Mouse (Mus musculus) MEL (cell line): ENCODE measurements around the gene Map1b.

Experiments used
- E2F4 ChIP-seq: IDR thresholded peaks from 2 replicates; pipeline ENCODE4 v1.6.1; 2011; ENCODE audit warnings: low read depth, low read length, improper control_type of control experiment, borderline replicate concordance
- EP300 ChIP-seq, 2 experiments: IDR thresholded peaks; 2 replicates each; pipeline ENCODE4 v1.6.1; 2011; ENCODE audit warnings: improper control_type of control experiment in 2 of 2, low read length in 2 of 2, low read depth in 1 of 2, mild to moderate bottlenecking in 1 of 2
- ETS1 ChIP-seq: IDR thresholded peaks from 2 replicates; pipeline ENCODE4 v1.6.1; 2012; ENCODE audit warnings: low read depth, mild to moderate bottlenecking, inconsistent platforms, low read length, improper control_type of control experiment, moderate library complexity
- GATA1 ChIP-seq: IDR thresholded peaks from 2 replicates; pipeline ENCODE4 v1.6.1; 2011; ENCODE audit warnings: low read depth, low read length, improper control_type of control experiment
- HCFC1 ChIP-seq: IDR thresholded peaks from 2 replicates; pipeline ENCODE4 v1.6.1; 2012; ENCODE audit warnings: low read depth, mild to moderate bottlenecking, inconsistent platforms, low read length, improper control_type of control experiment, moderate library complexity
- MEF2A ChIP-seq: IDR thresholded peaks from 2 replicates; pipeline ENCODE4 v1.6.1; 2014; ENCODE audit warnings: low read depth, mild to moderate bottlenecking, inconsistent platforms, low read length, improper control_type of control experiment; ENCODE audit not compliant: poor library complexity, insufficient replicate concordance, severe bottlenecking; ENCODE audit errors: extremely low read depth
- POLR2A ChIP-seq, 2 experiments: IDR thresholded peaks; 2 replicates each; pipeline ENCODE4 v1.6.1; 2011 to 2012; ENCODE audit warnings: low read length in 2 of 2, mild to moderate bottlenecking in 2 of 2, control low read depth in 1 of 2, improper control_type of control experiment in 1 of 2, low read depth in 1 of 2, moderate library complexity in 1 of 2; ENCODE audit not compliant: control insufficient read depth in 1 of 2, insufficient read depth in 1 of 2, poor library complexity in 1 of 2
- RCOR1 ChIP-seq: IDR thresholded peaks from 2 replicates; pipeline ENCODE4 v1.6.1; 2012; ENCODE audit warnings: low read depth, mild to moderate bottlenecking, inconsistent platforms, low read length, improper control_type of control experiment
- USF1 ChIP-seq: IDR thresholded peaks from 2 replicates; pipeline ENCODE4 v1.6.1; 2014; ENCODE audit warnings: low read depth, mild to moderate bottlenecking, inconsistent platforms, low read length, improper control_type of control experiment, moderate library complexity
- ZNF384 ChIP-seq: IDR thresholded peaks from 2 replicates; pipeline ENCODE4 v1.6.1; 2012; ENCODE audit warnings: low read depth, mild to moderate bottlenecking, inconsistent platforms, low read length, improper control_type of control experiment

DNA sequence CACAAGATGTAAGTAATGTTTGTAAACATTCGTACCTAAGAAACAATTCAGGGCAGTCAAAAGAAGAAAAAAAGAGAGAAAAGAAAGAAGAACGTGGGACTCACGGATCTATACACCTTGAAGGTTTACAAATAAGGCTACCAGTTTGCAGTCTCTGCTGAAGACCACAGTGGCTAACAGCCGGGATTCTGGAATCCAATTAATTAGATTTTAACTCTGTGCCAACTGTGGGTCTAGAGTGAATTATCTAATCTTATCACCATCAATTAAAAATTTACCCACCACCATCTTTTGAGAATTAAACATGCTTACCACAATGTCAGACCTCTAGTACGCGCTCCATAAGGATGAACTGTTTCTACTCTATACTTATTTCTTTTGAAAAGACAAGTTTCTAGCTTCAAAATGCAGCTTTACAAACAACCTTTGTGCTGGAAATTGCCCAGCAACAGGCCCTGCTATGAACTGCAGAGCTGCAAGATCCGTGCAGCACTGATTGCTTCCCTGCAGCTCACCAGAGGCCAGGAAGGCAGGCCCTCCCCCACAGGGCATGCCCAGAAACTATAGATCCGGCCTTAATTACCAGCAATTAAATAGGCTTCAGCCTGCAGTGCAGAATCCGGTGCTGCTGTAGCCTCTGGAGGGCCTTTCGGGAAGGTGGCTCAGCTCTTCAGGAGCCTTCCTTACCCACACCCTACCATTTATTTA, 45.7 kb upstream of the Map1b start:
- TF ChIP-seq ZNF384, result no peak
- TF ChIP-seq GATA1, result no peak
- no peak for TF ChIP-seq EP300 (IDR thresholded peaks at IDR 0.05; ENCODE audit: low read depth in 1 of 2, low read length in 2 of 2)
- no peak for TF ChIP-seq E2F4
- no peak for TF ChIP-seq RCOR1
- TF ChIP-seq POLR2A (IDR thresholded peaks at IDR 0.05; ENCODE audit: control insufficient read depth in 1 of 2, insufficient read depth in 1 of 2, low read depth in 1 of 2, low read length in 2 of 2, poor library complexity in 1 of 2), result no peak
- TF ChIP-seq USF1, result no peak
- no peak for TF ChIP-seq MEF2A
- no peak for TF ChIP-seq ETS1
- no peak for TF ChIP-seq HCFC1
